Comparison of ENCODE assay signal across 12 mouse cellular contexts in the genomic region with DNA sequence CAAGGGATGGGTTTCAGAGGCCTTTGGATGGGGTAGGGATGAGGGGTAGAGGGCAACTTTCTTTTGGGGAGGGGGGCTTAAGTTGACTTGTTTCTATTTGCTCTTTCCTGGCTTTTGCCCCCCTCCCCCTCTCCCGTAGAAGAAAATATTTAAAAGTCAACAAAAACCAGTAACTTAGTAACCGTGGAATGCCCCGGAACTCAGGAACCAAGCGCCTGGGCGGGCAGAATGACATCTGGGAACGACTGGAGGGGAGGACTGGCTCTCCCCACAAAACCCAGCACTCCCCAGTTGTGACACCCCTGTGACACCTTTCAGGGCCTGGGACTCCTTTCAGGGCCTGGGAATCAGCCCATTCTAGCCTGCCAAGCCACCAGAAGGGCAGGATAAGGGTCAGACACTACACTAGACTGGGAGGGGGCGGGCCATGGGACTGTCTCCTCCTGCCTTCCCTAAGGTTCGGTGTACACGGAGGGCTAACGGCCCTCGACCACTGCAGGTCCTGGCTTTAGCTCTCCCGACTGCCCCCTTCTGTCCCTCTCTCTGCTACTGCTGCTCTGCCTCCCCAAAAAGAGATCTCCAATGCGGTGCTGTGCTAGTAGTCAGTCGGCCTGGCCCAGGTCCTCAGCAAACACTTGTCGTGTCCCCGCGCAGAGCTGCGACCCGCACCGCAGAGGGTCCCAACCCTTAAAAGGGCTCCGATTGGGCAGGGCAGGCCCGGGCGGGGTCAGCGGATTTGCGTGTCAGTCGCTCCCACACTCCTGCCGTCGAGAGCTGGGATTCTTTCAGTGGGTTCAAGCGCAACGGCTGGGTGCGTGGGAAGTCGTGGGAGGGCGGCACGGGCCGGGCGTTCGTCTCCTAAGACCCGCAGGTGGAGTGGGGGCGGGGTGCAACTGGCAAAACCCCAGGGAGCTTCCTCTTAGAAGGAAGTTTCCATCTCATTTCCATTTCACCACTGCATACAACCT. TPM values are rescaled to one million over a fixed set of nuclear protein-coding genes. Genes with fewer than 3 reads are reported as not detected.
DNase-seq lines count a peak whose midpoint lies in the region; ATAC-seq lines count a peak whose summit lies in the region.
"Had no signal": no experiment of that assay in that cellular context is flagged by ENCODE, and none has a peak within 500 bp of the region (broad histone marks: within the 10 kb centered on the region; RNA-seq: fewer than 3 reads in every experiment).

Gene CK137956 (minus strand): TSS at position 51 of the 968 bp plus-strand sequence.

- peaks cover 13% of the 10 kb centered on the region for H3K4me1 ChIP-seq in hindbrain, embryonic 15.5 days (replicated peaks)
- H3K4me1 ChIP-seq in neural tube, embryonic 13.5 days (replicated peaks): peaks cover 8% of the 10 kb centered on the region; the same call in 1 of the 2 replicates

- WGBS in hindbrain, embryonic 15.5 days: 7% methylated on average over 39 of the region's 39 CpGs
- WGBS in neural tube, embryonic 13.5 days: 5% methylated on average over 39 of the region's 39 CpGs

- DNase-seq in kidney, postnatal 4 days: peak; percentile 18 to 41
- DNase-seq in kidney, adult 9 months: no peak
- DNase-seq in embryo, embryonic 9.5 days (ENCODE audit: extremely low spot score): peak; percentile 22
- DNase-seq in kidney, adult 11 months: no peak
- no peak for DNase-seq in cerebellum, adult 9-10 months
- DNase-seq in layer of hippocampus, postnatal 14 days (ENCODE audit: low spot score in 2 of 2): no peak

- H3K4me3 ChIP-seq in hindbrain, embryonic 15.5 days: 0 out of 2 replicates have a peak within 1 kb of the TSS, but pooled peaks have one; percentile 5
- peak within 1 kb of the TSS; percentile 2; the same call in 1 of the 2 replicates for H3K4me3 ChIP-seq in neural tube, embryonic 13.5 days

- H3K27ac ChIP-seq in hindbrain, embryonic 15.5 days (replicated peaks): no peak within 1 kb of the TSS
- no peak within 1 kb of the TSS for H3K27ac ChIP-seq in neural tube, embryonic 13.5 days (replicated peaks)

- H3K27me3 ChIP-seq in hindbrain, embryonic 15.5 days: peaks cover 12% of the 10 kb centered on the region; the same call in 1 of the 2 replicates
- H3K27me3 ChIP-seq in neural tube, embryonic 13.5 days: peaks cover 47% of the 10 kb centered on the region

- H3K4me2 ChIP-seq in hindbrain, embryonic 15.5 days: peak within 1 kb of the TSS; percentile 20; the same call in 1 of the 2 replicates
- peak within 1 kb of the TSS; percentile 37 for H3K4me2 ChIP-seq in neural tube, embryonic 13.5 days

- peak; percentile 38; the same call in 1 of the 2 replicates for ATAC-seq in hindbrain, embryonic 15.5 days (ENCODE audit: low FRiP score, low read depth)
- peak; percentile 59; the same call in 1 of the 2 replicates for ATAC-seq in neural tube, embryonic 13.5 days (ENCODE audit: low read depth)

- no peaks in the 10 kb centered on the region for H3K9me3 ChIP-seq in hindbrain, embryonic 15.5 days
- no peaks in the 10 kb centered on the region for H3K9me3 ChIP-seq in neural tube, embryonic 13.5 days

- H3K9ac ChIP-seq in hindbrain, embryonic 15.5 days: no peak within 1 kb of the TSS
- H3K9ac ChIP-seq in neural tube, embryonic 13.5 days: 0 out of 2 replicates have a peak within 1 kb of the TSS, but pooled peaks have one; percentile 18

- no peaks in the 10 kb centered on the region for H3K36me3 ChIP-seq in hindbrain, embryonic 15.5 days
- H3K36me3 ChIP-seq in neural tube, embryonic 13.5 days: no peaks in the 10 kb centered on the region

RNA-seq across cellular contexts. Expression of gene CK137956, which starts in this region (rescaled TPM):
- polyA plus RNA-seq in hindbrain, embryonic 15.5 days (2015; fragmentation: Nextera tagmentation; extraction: Ambion mirVana): 1.0 and 1.3 TPM in 2 replicates
- polyA plus RNA-seq in neural tube, embryonic 13.5 days (2015; fragmentation: Nextera tagmentation; extraction: Ambion mirVana): 0.87 and 0.91 TPM in 2 replicates
- total RNA-seq in layer of hippocampus, postnatal 14 days (2021): 1 to 10 TPM; 1.3 TPM
- polyA plus RNA-seq: C2C12; heart, embryonic 14.5 days; kidney, embryonic 14.5 days; liver, embryonic 16.5 days had no signal

Comparison
In these comparisons a context has a peak if more than half of its experiments do, and no peak if none do; other contexts are left out.
1. DNase-seq: peak in kidney, postnatal 4 days (2 of 2) and embryo, embryonic 9.5 days (single experiment); none in kidney, adult 9 months (single experiment), kidney, adult 11 months (single experiment), cerebellum, adult 9-10 months (single experiment) and layer of hippocampus, postnatal 14 days (0 of 2).
2. Peak in ATAC-seq, H3K4me3 ChIP-seq, H3K9ac ChIP-seq and H3K4me2 ChIP-seq in neural tube, embryonic 13.5 days; RNA of the gene not detected or under 1 TPM.